Mouse (Mus musculus): ENCODE measurements around the gene Cdca4.
"Not testable (repeated sequence)": the region's sequence is repeated elsewhere in the genome, so short reads cannot be mapped to it uniquely, and the experiment has no call there.

Cdca4 gene

GRCm38 (mm10) chr12:112857021-112857925 is 28.1 kb upstream of the Cdca4 start:
- DNase-seq (ENCODE audit: low spot score): no peak

GRCm38 (mm10) chr12:112856338-112856737 is 27.1 kb upstream of the Cdca4 start:
- DNase-seq (ENCODE audit: low spot score): no peak

GRCm38 (mm10) chr12:112854610-112855333 is 25.5 kb upstream of the Cdca4 start:
- DNase-seq (ENCODE audit: low spot score): no peak

GRCm38 (mm10) chr12:112853050-112853729 is 24.0 kb upstream of the Cdca4 start:
- DNase-seq (ENCODE audit: low spot score): no peak

GRCm38 (mm10) chr12:112851116-112851515 is 21.9 kb upstream of the Cdca4 start:
- no peak for DNase-seq (ENCODE audit: low spot score)

- no peak for DNase-seq (ENCODE audit: low spot score)
These were observed 21.1 kb upstream of the Cdca4 start for GRCm38 (mm10) chr12:112850344-112850743.

- DNase-seq (ENCODE audit: low spot score): no peak
These were observed 20.2 kb upstream of the Cdca4 start for GRCm38 (mm10) chr12:112849235-112850022.

- no peak for DNase-seq (ENCODE audit: low spot score)
These were observed 18.7 kb upstream of the Cdca4 start for GRCm38 (mm10) chr12:112847880-112848279.

GRCm38 (mm10) chr12:112843803-112844202 is 14.6 kb upstream of the Cdca4 start:
- DNase-seq (ENCODE audit: low spot score): peak; percentile 81

- not testable (repeated sequence) for DNase-seq (ENCODE audit: low spot score)
These were observed 12.9 kb upstream of the Cdca4 start for GRCm38 (mm10) chr12:112842128-112842527.

GRCm38 (mm10) chr12:112841338-112841892 is 12.2 kb upstream of the Cdca4 start:
- DNase-seq (ENCODE audit: low spot score): not testable (repeated sequence)

GRCm38 (mm10) chr12:112840209-112841086 is 11.2 kb upstream of the Cdca4 start:
- no peak for DNase-seq (ENCODE audit: low spot score)

GRCm38 (mm10) chr12:112835046-112835445 is 5.8 kb upstream of the Cdca4 start:
- DNase-seq (ENCODE audit: low spot score): no peak

GRCm38 (mm10) chr12:112833527-112833926 is 4.3 kb upstream of the Cdca4 start:
- no peak for DNase-seq (ENCODE audit: low spot score)

- DNase-seq (ENCODE audit: low spot score): no peak
These were observed 3.2 kb upstream of the Cdca4 start for GRCm38 (mm10) chr12:112832411-112832810.

GRCm38 (mm10) chr12:112830570-112830969 is 1.3 kb upstream of the Cdca4 start:
- DNase-seq (ENCODE audit: low spot score): no peak

GRCm38 (mm10) chr12:112830141-112830540 is 918 bp upstream of the Cdca4 start:
- no peak for DNase-seq (ENCODE audit: low spot score)

- DNase-seq (ENCODE audit: low spot score): no peak
These were observed 551 bp downstream of the Cdca4 start for GRCm38 (mm10) chr12:112828501-112829243.

- DNase-seq (ENCODE audit: low spot score): no peak
These were observed 3.3 kb downstream of the Cdca4 start for GRCm38 (mm10) chr12:112825901-112826300.

- DNase-seq (ENCODE audit: low spot score): no peak
These were observed 6.0 kb downstream of the Cdca4 start for GRCm38 (mm10) chr12:112823221-112823620.

All from ovary, postnatal 10 days (tissue).